Mouse (Mus musculus): ENCODE data around the gene C1qtnf9. TPM values are rescaled to one million over a fixed set of nuclear protein-coding genes. Genes with fewer than 3 reads are reported as not detected.

Gene C1qtnf9
- polyA plus RNA-seq, 1 experiment from 2014 or later = 0.15 TPM

- H3K27ac ChIP-seq (replicated peaks; ENCODE audit: low read depth, low read length) = peak overlapping the region; percentile 87
- no peak overlapping the region for H3K4me2 ChIP-seq (ENCODE audit: low read depth, severe bottlenecking)
- H3K4me1 ChIP-seq (ENCODE audit: control insufficient read depth, insufficient read depth, low read length) = peaks cover 29% of the 10 kb centered on the region
- 64% methylated on average over 13 of the region's 13 CpGs for WGBS
- H3K4me3 ChIP-seq (ENCODE audit: low read depth, low read length) = no peak overlapping the region
- no peak for DNase-seq (ENCODE audit: low spot score)
- no peaks in the 10 kb centered on the region for H3K36me3 ChIP-seq (ENCODE audit: control insufficient read depth, insufficient read depth, low read length)
- ATAC-seq (ENCODE audit: insufficient number of reproducible peaks, low FRiP score, low TSS enrichment, low read depth) = no peak
- H3K9me3 ChIP-seq (ENCODE audit: control insufficient read depth, low read length) = no peaks in the 10 kb centered on the region
- H3K9ac ChIP-seq (ENCODE audit: low read length) = peak overlapping the region; percentile 13; the same call in 1 of the 2 replicates
- no peaks in the 10 kb centered on the region for H3K27me3 ChIP-seq (ENCODE audit: control insufficient read depth, insufficient read depth, low read length)
Observed at GRCm38 (mm10) chr14:60735848-60736547, 31.9 kb upstream of the C1qtnf9 start.

GRCm38 (mm10) chr14:60736591-60737192, 31.2 kb upstream of the C1qtnf9 start:
- peaks cover 29% of the 10 kb centered on the region for H3K4me1 ChIP-seq (ENCODE audit: control insufficient read depth, insufficient read depth, low read length)
- H3K27me3 ChIP-seq (ENCODE audit: control insufficient read depth, insufficient read depth, low read length) = no peaks in the 10 kb centered on the region
- peak; percentile 56; the same call in 1 of the 2 replicates for ATAC-seq (ENCODE audit: insufficient number of reproducible peaks, low FRiP score, low TSS enrichment, low read depth)
- peak overlapping the region; percentile 87 for H3K27ac ChIP-seq (replicated peaks; ENCODE audit: low read depth, low read length)
- peak; percentile 60 for DNase-seq (ENCODE audit: low spot score)
- H3K4me3 ChIP-seq (ENCODE audit: low read depth, low read length) = no peak overlapping the region
- H3K36me3 ChIP-seq (ENCODE audit: control insufficient read depth, insufficient read depth, low read length) = no peaks in the 10 kb centered on the region
- no peak overlapping the region for H3K4me2 ChIP-seq (ENCODE audit: low read depth, severe bottlenecking)
- H3K9ac ChIP-seq (ENCODE audit: low read length) = peak overlapping the region; percentile 13; the same call in 1 of the 2 replicates
- 7% methylated on average over 4 of the region's 4 CpGs for WGBS
- H3K9me3 ChIP-seq (ENCODE audit: control insufficient read depth, low read length) = no peaks in the 10 kb centered on the region

- H3K36me3 ChIP-seq (ENCODE audit: control insufficient read depth, insufficient read depth, low read length) = no peaks in the 10 kb centered on the region
- 20% methylated on average over 7 of the region's 7 CpGs for WGBS
- no peak overlapping the region for H3K4me2 ChIP-seq (ENCODE audit: low read depth, severe bottlenecking)
- H3K4me1 ChIP-seq (ENCODE audit: control insufficient read depth, insufficient read depth, low read length) = peaks cover 29% of the 10 kb centered on the region
- DNase-seq (ENCODE audit: low spot score) (no peak), ATAC-seq (ENCODE audit: insufficient number of reproducible peaks, low FRiP score, low TSS enrichment, low read depth) (peak; percentile 5; the same call in 1 of the 2 replicates)
- no peaks in the 10 kb centered on the region for H3K9me3 ChIP-seq (ENCODE audit: control insufficient read depth, low read length)
- no peaks in the 10 kb centered on the region for H3K27me3 ChIP-seq (ENCODE audit: control insufficient read depth, insufficient read depth, low read length)
- no peak overlapping the region for H3K4me3 ChIP-seq (ENCODE audit: low read depth, low read length)
- H3K9ac ChIP-seq (ENCODE audit: low read length) = no peak overlapping the region
- peak overlapping the region; percentile 87; the same call in 1 of the 2 replicates for H3K27ac ChIP-seq (replicated peaks; ENCODE audit: low read depth, low read length)
Observed at GRCm38 (mm10) chr14:60737202-60737611, 30.7 kb upstream of the C1qtnf9 start.

- no peaks in the 10 kb centered on the region for H3K36me3 ChIP-seq (ENCODE audit: control insufficient read depth, insufficient read depth, low read length)
Observed at GRCm38 (mm10) chr14:60738434-60738938, 29.4 kb upstream of the C1qtnf9 start.

GRCm38 (mm10) chr14:60739155-60739554, 28.8 kb upstream of the C1qtnf9 start:
- Histone ChIP-seq H3K4me3 (ENCODE audit: low read depth, low read length) (no peak overlapping the region), H3K36me3 (ENCODE audit: control insufficient read depth, insufficient read depth, low read length) (no peaks in the 10 kb centered on the region), H3K4me2 (ENCODE audit: low read depth, severe bottlenecking) (no peak overlapping the region), H3K4me1 (ENCODE audit: control insufficient read depth, insufficient read depth, low read length) (peaks cover 23% of the 10 kb centered on the region), H3K27me3 (ENCODE audit: control insufficient read depth, insufficient read depth, low read length) (no peaks in the 10 kb centered on the region), H3K27ac (replicated peaks; ENCODE audit: low read depth, low read length) (0 out of 2 replicates have a peak overlapping the region, but pooled peaks have one; percentile 38), H3K9me3 (ENCODE audit: control insufficient read depth, low read length) (no peaks in the 10 kb centered on the region), H3K9ac (ENCODE audit: low read length) (no peak overlapping the region)
- ATAC-seq (ENCODE audit: insufficient number of reproducible peaks, low FRiP score, low TSS enrichment, low read depth) (no peak), DNase-seq (ENCODE audit: low spot score) (no peak)
- WGBS = 5% methylated on average over 4 of the region's 9 CpGs

More at GRCm38 (mm10) chr14:60738434-60738938, 29.4 kb upstream of the C1qtnf9 start:
- ATAC-seq (ENCODE audit: insufficient number of reproducible peaks, low FRiP score, low TSS enrichment, low read depth) = no peak
- DNase-seq (ENCODE audit: low spot score) = no peak
- Histone ChIP-seq H3K4me3 (ENCODE audit: low read depth, low read length) (no peak overlapping the region), H3K4me1 (ENCODE audit: control insufficient read depth, insufficient read depth, low read length) (peaks cover 23% of the 10 kb centered on the region), H3K27ac (replicated peaks; ENCODE audit: low read depth, low read length) (peak overlapping the region; percentile 53; the same call in 1 of the 2 replicates), H3K9me3 (ENCODE audit: control insufficient read depth, low read length) (no peaks in the 10 kb centered on the region), H3K4me2 (ENCODE audit: low read depth, severe bottlenecking) (no peak overlapping the region), H3K9ac (ENCODE audit: low read length) (no peak overlapping the region), H3K27me3 (ENCODE audit: control insufficient read depth, insufficient read depth, low read length) (no peaks in the 10 kb centered on the region)
- WGBS = 67% methylated on average over 10 of the region's 10 CpGs

- H3K36me3 ChIP-seq (ENCODE audit: control insufficient read depth, insufficient read depth, low read length) = no peaks in the 10 kb centered on the region
- H3K9me3 ChIP-seq (ENCODE audit: control insufficient read depth, low read length) = no peaks in the 10 kb centered on the region
- no peaks in the 10 kb centered on the region for H3K27me3 ChIP-seq (ENCODE audit: control insufficient read depth, insufficient read depth, low read length)
- peaks cover 23% of the 10 kb centered on the region for H3K4me1 ChIP-seq (ENCODE audit: control insufficient read depth, insufficient read depth, low read length)
- no peak for ATAC-seq (ENCODE audit: insufficient number of reproducible peaks, low FRiP score, low TSS enrichment, low read depth)
- H3K4me3 ChIP-seq (ENCODE audit: low read depth, low read length) = no peak overlapping the region
- H3K27ac ChIP-seq (replicated peaks; ENCODE audit: low read depth, low read length) = 0 out of 2 replicates have a peak overlapping the region, but pooled peaks have one; percentile 38
- 67% methylated on average over 12 of the region's 12 CpGs for WGBS
- H3K9ac ChIP-seq (ENCODE audit: low read length) = no peak overlapping the region
- no peak for DNase-seq (ENCODE audit: low spot score)
- H3K4me2 ChIP-seq (ENCODE audit: low read depth, severe bottlenecking) = no peak overlapping the region
Observed at GRCm38 (mm10) chr14:60739616-60740015, 28.3 kb upstream of the C1qtnf9 start.

GRCm38 (mm10) chr14:60740507-60740906, 27.4 kb upstream of the C1qtnf9 start:
- no peak overlapping the region for H3K9ac ChIP-seq (ENCODE audit: low read length)
- DNase-seq (ENCODE audit: low spot score) = no peak
- ATAC-seq (ENCODE audit: insufficient number of reproducible peaks, low FRiP score, low TSS enrichment, low read depth) = no peak
- WGBS = 92% methylated on average over 5 of the region's 5 CpGs
- H3K9me3 ChIP-seq (ENCODE audit: control insufficient read depth, low read length) = no peaks in the 10 kb centered on the region
- H3K27me3 ChIP-seq (ENCODE audit: control insufficient read depth, insufficient read depth, low read length) = no peaks in the 10 kb centered on the region
- H3K4me2 ChIP-seq (ENCODE audit: low read depth, severe bottlenecking) = no peak overlapping the region
- no peak overlapping the region for H3K4me3 ChIP-seq (ENCODE audit: low read depth, low read length)
- no peaks in the 10 kb centered on the region for H3K36me3 ChIP-seq (ENCODE audit: control insufficient read depth, insufficient read depth, low read length)
- H3K27ac ChIP-seq (replicated peaks; ENCODE audit: low read depth, low read length) = no peak overlapping the region
- peaks cover 23% of the 10 kb centered on the region for H3K4me1 ChIP-seq (ENCODE audit: control insufficient read depth, insufficient read depth, low read length)

- DNase-seq (ENCODE audit: low spot score) (no peak), ATAC-seq (ENCODE audit: insufficient number of reproducible peaks, low FRiP score, low TSS enrichment, low read depth) (no peak)
- no peaks in the 10 kb centered on the region for H3K36me3 ChIP-seq (ENCODE audit: control insufficient read depth, insufficient read depth, low read length)
- no peak overlapping the region for H3K4me3 ChIP-seq (ENCODE audit: low read depth, low read length)
- no peak overlapping the region for H3K9ac ChIP-seq (ENCODE audit: low read length)
- no peak overlapping the region for H3K4me2 ChIP-seq (ENCODE audit: low read depth, severe bottlenecking)
- peaks cover 23% of the 10 kb centered on the region for H3K4me1 ChIP-seq (ENCODE audit: control insufficient read depth, insufficient read depth, low read length)
- no peaks in the 10 kb centered on the region for H3K27me3 ChIP-seq (ENCODE audit: control insufficient read depth, insufficient read depth, low read length)
- no peak overlapping the region for H3K27ac ChIP-seq (replicated peaks; ENCODE audit: low read depth, low read length)
- WGBS = 72% methylated on average over 8 of the region's 8 CpGs
- no peaks in the 10 kb centered on the region for H3K9me3 ChIP-seq (ENCODE audit: control insufficient read depth, low read length)
Observed at GRCm38 (mm10) chr14:60741033-60741432, 26.9 kb upstream of the C1qtnf9 start.
